Comparison of ENCODE assay signal across 8 mouse cellular contexts in the genomic region with DNA sequence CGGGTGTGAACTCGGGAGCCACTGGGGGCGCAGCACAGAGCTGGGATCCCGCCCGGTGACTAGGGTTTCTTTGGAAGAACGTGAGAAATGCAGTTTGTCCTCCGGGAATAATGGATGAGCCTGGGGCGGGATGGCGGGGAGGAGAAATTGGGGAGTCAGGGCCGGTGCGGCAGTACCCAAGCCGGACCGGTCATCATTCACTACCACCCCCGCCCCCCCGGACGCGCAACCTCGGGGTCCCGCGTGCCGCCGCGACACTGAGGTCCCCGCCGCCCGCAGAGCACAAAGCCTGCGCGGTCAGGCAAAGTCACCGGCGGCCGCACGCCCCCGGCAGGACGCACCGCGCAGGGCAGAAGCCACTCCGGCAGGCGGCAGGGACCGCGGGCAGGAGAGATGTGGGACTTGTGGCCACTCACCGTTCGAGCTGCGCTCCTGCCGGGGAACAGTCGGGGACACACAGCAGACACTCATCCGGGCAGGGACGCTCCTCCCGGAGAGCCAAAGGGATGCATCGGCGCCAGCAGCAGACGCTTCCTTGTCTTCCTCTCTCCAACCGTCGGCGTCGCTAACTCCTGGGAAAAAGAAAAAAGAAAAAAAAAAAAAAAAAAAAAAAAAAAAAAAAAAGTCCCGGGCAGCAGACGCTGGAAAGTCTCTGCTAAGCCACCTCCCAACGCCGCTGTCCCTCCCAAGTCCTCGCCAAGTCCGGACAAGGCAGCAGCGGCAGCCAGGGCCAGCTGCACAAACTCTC. TPM values are rescaled to one million over a fixed set of nuclear protein-coding genes. Genes with fewer than 3 reads are reported as not detected.
DNase-seq lines count a peak whose midpoint lies in the region; ATAC-seq and TF ChIP-seq lines count a peak whose summit lies in the region.

No protein-coding gene starts in this region.

- H3K4me2 ChIP-seq in forebrain, embryonic 16.5 days (ENCODE audit: low read length), result peak overlapping the region; percentile 74
- H3K4me2 ChIP-seq in liver, embryonic 16.5 days (ENCODE audit: low read depth, low read length), result peak overlapping the region; percentile 73

- WGBS in forebrain, embryonic 16.5 days, result under 1% methylated on average over 50 of the region's 62 CpGs
- WGBS in liver, embryonic 16.5 days (ENCODE audit: insufficient replicate concordance), result under 1% methylated on average over 54 of the region's 62 CpGs
- under 1% methylated on average over 62 of the region's 62 CpGs for WGBS in olfactory bulb, adult 2 months

- H3K27me3 ChIP-seq in forebrain, embryonic 16.5 days (replicated peaks; ENCODE audit: control insufficient read depth, insufficient read depth, low read length), result peaks cover 3% of the 10 kb centered on the region; the same call in 1 of the 2 replicates
- H3K27me3 ChIP-seq in liver, embryonic 16.5 days (ENCODE audit: control insufficient read depth, insufficient read depth, low read depth, low read length), result peaks cover 13% of the 10 kb centered on the region; the same call in 1 of the 2 replicates

- H3K27ac ChIP-seq in forebrain, embryonic 16.5 days (ENCODE audit: low read length), result peak overlapping the region; percentile 80
- peak overlapping the region; percentile 61 for H3K27ac ChIP-seq in liver, embryonic 16.5 days (ENCODE audit: low read length)
- no peak overlapping the region for H3K27ac ChIP-seq in olfactory bulb, adult 2 months (ENCODE audit: insufficient read depth, low read depth, low read length)

- H3K36me3 ChIP-seq in forebrain, embryonic 16.5 days (ENCODE audit: control insufficient read depth, insufficient read depth), result no peaks in the 10 kb centered on the region
- H3K36me3 ChIP-seq in liver, embryonic 16.5 days (ENCODE audit: control insufficient read depth, insufficient read depth), result no peaks in the 10 kb centered on the region

- no peaks in the 10 kb centered on the region for H3K9me3 ChIP-seq in forebrain, embryonic 16.5 days (ENCODE audit: control insufficient read depth, low read length)
- no peaks in the 10 kb centered on the region for H3K9me3 ChIP-seq in liver, embryonic 16.5 days (replicated peaks; ENCODE audit: control insufficient read depth, low read length)

- no peak for TF ChIP-seq POLR2A in olfactory bulb, adult 2 months (IDR thresholded peaks at IDR 0.05; ENCODE audit: insufficient read depth, low read depth, low read length)

- TF ChIP-seq CTCF in olfactory bulb, adult 2 months (IDR thresholded peaks at IDR 0.05; ENCODE audit: insufficient read depth, low read depth, low read length), result peak; percentile 54; the same call in 1 of the 2 replicates

- DNase-seq in NIH3T3 (ENCODE audit: low read depth), result peak; percentile 60
- DNase-seq in cerebellum, adult 11-12 months, result peak; percentile 21
- DNase-seq in heart, postnatal 25 days (ENCODE audit: low spot score), result peak; percentile 75
- peak; percentile 18 to 49 for DNase-seq in layer of hippocampus, adult 18-20 months (ENCODE audit: low spot score in 2 of 2)
- peak; percentile 60 for DNase-seq in urinary bladder, postnatal 25 days (ENCODE audit: low spot score)

- peaks cover 11% of the 10 kb centered on the region for H3K4me1 ChIP-seq in forebrain, embryonic 16.5 days (replicated peaks; ENCODE audit: control insufficient read depth, insufficient read depth, low read length)
- no peaks in the 10 kb centered on the region; the same call in 1 of the 2 replicates for H3K4me1 ChIP-seq in liver, embryonic 16.5 days (ENCODE audit: control insufficient read depth, low read depth, low read length)
- H3K4me1 ChIP-seq in olfactory bulb, adult 2 months (ENCODE audit: control insufficient read depth, insufficient read depth, low read length), result peaks cover 8% of the 10 kb centered on the region

- intact Hi-C loops in heart, postnatal 25 days (cut with DNase I), result loop anchor here (1.0 to 5.0 kb wide), 3 partner anchors 34 to 99 kb away; no protein-coding TSS in a partner anchor

- H3K4me3 ChIP-seq in forebrain, embryonic 16.5 days (replicated peaks; ENCODE audit: low read length), result peak overlapping the region; percentile 89
- peak overlapping the region; percentile 66 for H3K4me3 ChIP-seq in liver, embryonic 16.5 days (ENCODE audit: low read depth, low read length)
- H3K4me3 ChIP-seq in olfactory bulb, adult 2 months (ENCODE audit: insufficient read depth, low read depth, low read length), result peak overlapping the region; percentile 68

- H3K9ac ChIP-seq in forebrain, embryonic 16.5 days (replicated peaks; ENCODE audit: low read depth, low read length), result peak overlapping the region; percentile 93
- H3K9ac ChIP-seq in liver, embryonic 16.5 days (ENCODE audit: low read depth, low read length), result peak overlapping the region; percentile 57

- peak; percentile 93 for ATAC-seq in forebrain, embryonic 16.5 days
- ATAC-seq in liver, embryonic 16.5 days (ENCODE audit: low read depth), result peak; percentile 74

RNA-seq across cellular contexts. Expression of gene Tspan12, which starts 0.5 kb away (rescaled TPM):
- 51.7 and 63.0 TPM in 2 replicates for polyA plus RNA-seq in forebrain, embryonic 16.5 days (2015; fragmentation: Nextera tagmentation; extraction: Ambion mirVana)
- 10 to 100 TPM; 79.4 to 85.1 TPM for total RNA-seq in heart, postnatal 25 days (2021)
- total RNA-seq in layer of hippocampus, adult 18-20 months (2021), result 10 to 100 TPM; 25.5 to 26.0 TPM
- 23.6 and 26.5 TPM in 2 replicates for polyA plus RNA-seq in liver, embryonic 16.5 days (2015; fragmentation: Nextera tagmentation; extraction: Ambion mirVana)
- polyA plus RNA-seq in olfactory bulb, adult 2 months (2012; ENCODE audit: insufficient read depth, insufficient read length, low replicate concordance, missing spikeins), result not detected in 2 replicates

Comparison
In these comparisons a context has a peak if more than half of its experiments do, and no peak if none do; other contexts are left out.
1. DNase-seq: peak in every context shown above with its lines; median percentile 75 in heart, postnatal 25 days; 60 in NIH3T3; 60 in urinary bladder, postnatal 25 days; 34 in layer of hippocampus, adult 18-20 months; 21 in cerebellum, adult 11-12 months.
2. RNA of gene Tspan12, which starts 0.5 kb away (polyA plus RNA-seq): 51.7 to 63.0 TPM in forebrain, embryonic 16.5 days and 23.6 to 26.5 TPM in liver, embryonic 16.5 days; not detected in olfactory bulb, adult 2 months; every median in the first group is over 10 times any median in the second.
3. Peak in every context shown above with its lines, with median percentiles within 50 percentile points of each other: H3K4me3 ChIP-seq.